ENCODE assay signal across 9 mouse cellular contexts in genomic region chr16:76803725-76804124, GRCm38 (mm10).
DNase-seq lines count a peak whose midpoint lies in the region; ATAC-seq lines count a peak whose summit lies in the region.
"Had no signal": no experiment of that assay in that cellular context is flagged by ENCODE, and none has a peak within 500 bp of the region (broad histone marks: within the 10 kb centered on the region; RNA-seq: fewer than 3 reads in every experiment).

No protein-coding gene starts in this region.

- H3K9ac ChIP-seq in forebrain, embryonic 12.5 days, result no peak overlapping the region
- H3K9ac ChIP-seq: heart, embryonic 13.5 days had no signal

- no peak overlapping the region for H3K4me3 ChIP-seq in embryonic facial prominence, embryonic 10.5 days
- no peak overlapping the region for H3K4me3 ChIP-seq in forebrain, embryonic 12.5 days (replicated peaks)
- H3K4me3 ChIP-seq: heart, embryonic 13.5 days had no signal

- H3K27me3 ChIP-seq in embryonic facial prominence, embryonic 10.5 days (replicated peaks; ENCODE audit: low read depth, poor library complexity, severe bottlenecking), result no peaks in the 10 kb centered on the region
- no peaks in the 10 kb centered on the region for H3K27me3 ChIP-seq in forebrain, embryonic 12.5 days
- H3K27me3 ChIP-seq: heart, embryonic 13.5 days had no signal

- DNase-seq in frontal cortex, postnatal 14 days (ENCODE audit: low spot score in 2 of 2), result no peak
- DNase-seq in right cerebral cortex, adult 2 months (ENCODE audit: low spot score in 2 of 2), result peak; percentile 27 to 32
- no peak for DNase-seq in right cerebral cortex, postnatal 25 days
- DNase-seq in embryonic facial prominence, embryonic 10.5 days (ENCODE audit: low spot score), result peak; percentile 74
- peak; percentile 53 to 81 for DNase-seq in kidney, postnatal 36 days
- peak; percentile 69 for DNase-seq in retina, embryonic 14.5 days (ENCODE audit: low spot score)

- WGBS in embryonic facial prominence, embryonic 10.5 days, result 35% methylated on average over 3 of the region's 3 CpGs
- 40% methylated on average over 3 of the region's 3 CpGs for WGBS in forebrain, embryonic 12.5 days

- H3K27ac ChIP-seq in embryonic facial prominence, embryonic 10.5 days (replicated peaks), result no peak overlapping the region
- H3K27ac ChIP-seq in forebrain, embryonic 12.5 days, result no peak overlapping the region
- H3K27ac ChIP-seq: heart, embryonic 13.5 days had no signal

- no peak overlapping the region for H3K4me2 ChIP-seq in forebrain, embryonic 12.5 days
- H3K4me2 ChIP-seq: heart, embryonic 13.5 days had no signal

- no peaks in the 10 kb centered on the region for H3K9me3 ChIP-seq in embryonic facial prominence, embryonic 10.5 days
- no peaks in the 10 kb centered on the region for H3K9me3 ChIP-seq in forebrain, embryonic 12.5 days
- H3K9me3 ChIP-seq: heart, embryonic 13.5 days had no signal

- peak; percentile 65; the same call in 1 of the 2 replicates for ATAC-seq in frontal cortex, adult (ENCODE audit: low TSS enrichment)
- ATAC-seq in forebrain, embryonic 12.5 days (ENCODE audit: low FRiP score), result no peak

- H3K4me1 ChIP-seq in embryonic facial prominence, embryonic 10.5 days, result no peaks in the 10 kb centered on the region
- H3K4me1 ChIP-seq in forebrain, embryonic 12.5 days, result no peaks in the 10 kb centered on the region
- H3K4me1 ChIP-seq: heart, embryonic 13.5 days had no signal

- no peaks in the 10 kb centered on the region for H3K36me3 ChIP-seq in embryonic facial prominence, embryonic 10.5 days (replicated peaks)
- no peaks in the 10 kb centered on the region for H3K36me3 ChIP-seq in forebrain, embryonic 12.5 days (replicated peaks)
- H3K36me3 ChIP-seq: heart, embryonic 13.5 days had no signal

Comparison
In these comparisons a context has a peak if more than half of its experiments do, and no peak if none do; other contexts are left out.
1. DNase-seq: peak in right cerebral cortex, adult 2 months (2 of 2), embryonic facial prominence, embryonic 10.5 days (single experiment), kidney, postnatal 36 days (2 of 2) and retina, embryonic 14.5 days (single experiment); none in frontal cortex, postnatal 14 days (0 of 2) and right cerebral cortex, postnatal 25 days (single experiment).